ENCODE assay signal across 8 mouse cellular contexts in genomic region chr11:97742591-97742990, GRCm38 (mm10). TPM values are rescaled to one million over a fixed set of nuclear protein-coding genes. Genes with fewer than 3 reads are reported as not detected.
DNase-seq lines count a peak whose midpoint lies in the region; ATAC-seq and TF ChIP-seq lines count a peak whose summit lies in the region.

No protein-coding gene starts in this region.

- H3K27me3 ChIP-seq in lung, embryonic 15.5 days = no peaks in the 10 kb centered on the region
- H3K27me3 ChIP-seq in embryonic facial prominence, embryonic 13.5 days = no peaks in the 10 kb centered on the region
- no peaks in the 10 kb centered on the region for H3K27me3 ChIP-seq in intestine, embryonic 15.5 days (replicated peaks)
- peaks cover 3% of the 10 kb centered on the region; the same call in 1 of the 2 replicates for H3K27me3 ChIP-seq in neural tube, embryonic 14.5 days (ENCODE audit: control insufficient read depth, insufficient read depth, low read length)
- H3K27me3 ChIP-seq in thymus, adult 2 months (ENCODE audit: control insufficient read depth, insufficient read depth, low read length) = no peaks in the 10 kb centered on the region

- H3K27ac ChIP-seq in lung, embryonic 15.5 days = no peak overlapping the region
- no peak overlapping the region for H3K27ac ChIP-seq in embryonic facial prominence, embryonic 13.5 days
- no peak overlapping the region for H3K27ac ChIP-seq in intestine, embryonic 15.5 days
- no peak overlapping the region for H3K27ac ChIP-seq in neural tube, embryonic 14.5 days (ENCODE audit: low read depth, low read length)
- H3K27ac ChIP-seq in thymus, adult 2 months (ENCODE audit: control insufficient read depth, insufficient read depth, low read length) = no peak overlapping the region

- 79% methylated on average over 9 of the region's 9 CpGs for WGBS in lung, embryonic 15.5 days
- WGBS in embryonic facial prominence, embryonic 13.5 days = 75% methylated on average over 9 of the region's 9 CpGs
- 89% methylated on average over 9 of the region's 9 CpGs for WGBS in intestine, embryonic 15.5 days
- 91% methylated on average over 9 of the region's 9 CpGs for WGBS in neural tube, embryonic 14.5 days
- WGBS in thymus, adult 2 months = 70% methylated on average over 9 of the region's 9 CpGs

- peak overlapping the region; percentile 72 for H3K4me2 ChIP-seq in lung, embryonic 15.5 days
- peak overlapping the region; percentile 82 for H3K4me2 ChIP-seq in embryonic facial prominence, embryonic 13.5 days
- H3K4me2 ChIP-seq in intestine, embryonic 15.5 days (replicated peaks) = peak overlapping the region; percentile 80
- peak overlapping the region; percentile 92; the same call in 1 of the 2 replicates for H3K4me2 ChIP-seq in neural tube, embryonic 14.5 days (ENCODE audit: low read depth, low read length)

- no peak overlapping the region for H3K9ac ChIP-seq in lung, embryonic 15.5 days
- H3K9ac ChIP-seq in embryonic facial prominence, embryonic 13.5 days = peak overlapping the region; percentile 90
- H3K9ac ChIP-seq in intestine, embryonic 15.5 days = peak overlapping the region; percentile 84
- peak overlapping the region; percentile 80; the same call in 1 of the 2 replicates for H3K9ac ChIP-seq in neural tube, embryonic 14.5 days (replicated peaks; ENCODE audit: low read depth, low read length)

- ATAC-seq in lung, embryonic 15.5 days (ENCODE audit: borderline replicate concordance, extremely low read depth, low FRiP score, low TSS enrichment) = no peak
- ATAC-seq in embryonic facial prominence, embryonic 13.5 days (ENCODE audit: insufficient number of reproducible peaks, insufficient read depth, low FRiP score, low TSS enrichment, low read depth) = no peak
- ATAC-seq in intestine, embryonic 15.5 days = no peak
- no peak for ATAC-seq in neural tube, embryonic 14.5 days (ENCODE audit: low read depth)

- no peak for TF ChIP-seq CTCF in thymus, adult 2 months (IDR thresholded peaks at IDR 0.05; ENCODE audit: borderline replicate concordance, control insufficient read depth, extremely low read depth, insufficient read depth, low read length, poor library complexity)

- DNase-seq in lung, postnatal 10 days = no peak
- DNase-seq in cerebellum, postnatal 10 days = no peak
- DNase-seq in right cerebral cortex, postnatal 25 days = no peak
- DNase-seq in thymus, adult 2 months = no peak

- no peaks in the 10 kb centered on the region for H3K9me3 ChIP-seq in lung, embryonic 15.5 days
- no peaks in the 10 kb centered on the region for H3K9me3 ChIP-seq in embryonic facial prominence, embryonic 13.5 days
- no peaks in the 10 kb centered on the region for H3K9me3 ChIP-seq in intestine, embryonic 15.5 days
- H3K9me3 ChIP-seq in neural tube, embryonic 14.5 days (ENCODE audit: control insufficient read depth, low read length) = no peaks in the 10 kb centered on the region

- no peak for TF ChIP-seq POLR2A in thymus, adult 2 months (IDR thresholded peaks at IDR 0.05; ENCODE audit: control insufficient read depth, extremely low read depth, insufficient read depth, low read length, poor library complexity)

- H3K36me3 ChIP-seq in lung, embryonic 15.5 days = peaks cover 12% of the 10 kb centered on the region
- peaks cover 17% of the 10 kb centered on the region for H3K36me3 ChIP-seq in embryonic facial prominence, embryonic 13.5 days
- H3K36me3 ChIP-seq in intestine, embryonic 15.5 days = peaks cover 10% of the 10 kb centered on the region
- H3K36me3 ChIP-seq in neural tube, embryonic 14.5 days (ENCODE audit: control insufficient read depth, insufficient read depth, low read length) = peaks cover 13% of the 10 kb centered on the region; the same call in 1 of the 2 replicates
- H3K36me3 ChIP-seq in thymus, adult 2 months (ENCODE audit: control insufficient read depth, insufficient read depth, low read length) = peaks cover 1% of the 10 kb centered on the region; the same call in 1 of the 2 replicates

- peaks cover 29% of the 10 kb centered on the region for H3K4me1 ChIP-seq in lung, embryonic 15.5 days
- peaks cover 37% of the 10 kb centered on the region for H3K4me1 ChIP-seq in embryonic facial prominence, embryonic 13.5 days
- H3K4me1 ChIP-seq in intestine, embryonic 15.5 days (replicated peaks) = peaks cover 14% of the 10 kb centered on the region
- H3K4me1 ChIP-seq in neural tube, embryonic 14.5 days (ENCODE audit: control insufficient read depth, insufficient read depth, low read length) = peaks cover 17% of the 10 kb centered on the region
- H3K4me1 ChIP-seq in thymus, adult 2 months (replicated peaks; ENCODE audit: control insufficient read depth, insufficient read depth, low read length) = peaks cover 20% of the 10 kb centered on the region

- H3K4me3 ChIP-seq in lung, embryonic 15.5 days = peak overlapping the region; percentile 84
- H3K4me3 ChIP-seq in embryonic facial prominence, embryonic 13.5 days = peak overlapping the region; percentile 76
- H3K4me3 ChIP-seq in intestine, embryonic 15.5 days (replicated peaks) = no peak overlapping the region
- H3K4me3 ChIP-seq in neural tube, embryonic 14.5 days (ENCODE audit: low read depth, low read length) = peak overlapping the region; percentile 59; the same call in 1 of the 2 replicates
- H3K4me3 ChIP-seq in thymus, adult 2 months (ENCODE audit: control insufficient read depth, insufficient read depth, low read length) = no peak overlapping the region

RNA-seq across cellular contexts. Expression of gene Pip4k2b, which starts 1.9 kb away (rescaled TPM):
- polyA plus RNA-seq in lung, embryonic 15.5 days (2015; fragmentation: Nextera tagmentation; extraction: Ambion mirVana) = 1.6 and 1.8 TPM in 2 replicates
- 2.3 and 3.1 TPM in 2 replicates for polyA plus RNA-seq in embryonic facial prominence, embryonic 13.5 days (2015; fragmentation: Nextera tagmentation; extraction: Ambion mirVana)
- polyA plus RNA-seq in intestine, embryonic 15.5 days (2015; fragmentation: Nextera tagmentation; extraction: Ambion mirVana) = 1.0 and 1.2 TPM in 2 replicates
- 4.1 and 6.2 TPM in 2 replicates for polyA plus RNA-seq in neural tube, embryonic 14.5 days (2014; fragmentation: Nextera tagmentation; extraction: Ambion mirVana)
- polyA plus RNA-seq in thymus, adult 2 months (2012; rRNA removed) = 28.2 and 34.8 TPM in 2 replicates

RNA-seq across cellular contexts. Expression of gene Cwc25, which starts 23.8 kb away (rescaled TPM):
- polyA plus RNA-seq in lung, embryonic 15.5 days (2015; fragmentation: Nextera tagmentation; extraction: Ambion mirVana) = 15.6 and 18.5 TPM in 2 replicates
- polyA plus RNA-seq in embryonic facial prominence, embryonic 13.5 days (2015; fragmentation: Nextera tagmentation; extraction: Ambion mirVana) = 22.5 and 23.3 TPM in 2 replicates
- polyA plus RNA-seq in intestine, embryonic 15.5 days (2015; fragmentation: Nextera tagmentation; extraction: Ambion mirVana) = 13.3 and 13.4 TPM in 2 replicates
- 13.8 and 13.9 TPM in 2 replicates for polyA plus RNA-seq in neural tube, embryonic 14.5 days (2014; fragmentation: Nextera tagmentation; extraction: Ambion mirVana)
- 14.9 and 16.6 TPM in 2 replicates for polyA plus RNA-seq in thymus, adult 2 months (2012; rRNA removed)

RNA-seq across cellular contexts. Expression of gene 1700001P01Rik, which starts 33.1 kb away (rescaled TPM):
- 0.85 TPM in 1 of 2 replicates, not detected in the other for polyA plus RNA-seq in lung, embryonic 15.5 days (2015; fragmentation: Nextera tagmentation; extraction: Ambion mirVana)
- polyA plus RNA-seq in embryonic facial prominence, embryonic 13.5 days (2015; fragmentation: Nextera tagmentation; extraction: Ambion mirVana) = 0.62 and 0.84 TPM in 2 replicates
- 0.24 TPM in 1 of 2 replicates, not detected in the other for polyA plus RNA-seq in intestine, embryonic 15.5 days (2015; fragmentation: Nextera tagmentation; extraction: Ambion mirVana)
- polyA plus RNA-seq in neural tube, embryonic 14.5 days (2014; fragmentation: Nextera tagmentation; extraction: Ambion mirVana) = 0.36 TPM in 1 of 2 replicates, not detected in the other
- polyA plus RNA-seq in thymus, adult 2 months (2012; rRNA removed) = 0.38 and 0.50 TPM in 2 replicates

RNA-seq across cellular contexts. Expression of gene Psmb3, which starts 39.4 kb away (rescaled TPM):
- 465 and 505 TPM in 2 replicates for polyA plus RNA-seq in lung, embryonic 15.5 days (2015; fragmentation: Nextera tagmentation; extraction: Ambion mirVana)
- polyA plus RNA-seq in embryonic facial prominence, embryonic 13.5 days (2015; fragmentation: Nextera tagmentation; extraction: Ambion mirVana) = 443 and 487 TPM in 2 replicates
- 426 and 480 TPM in 2 replicates for polyA plus RNA-seq in intestine, embryonic 15.5 days (2015; fragmentation: Nextera tagmentation; extraction: Ambion mirVana)
- polyA plus RNA-seq in neural tube, embryonic 14.5 days (2014; fragmentation: Nextera tagmentation; extraction: Ambion mirVana) = 441 and 465 TPM in 2 replicates
- 421 and 477 TPM in 2 replicates for polyA plus RNA-seq in thymus, adult 2 months (2012; rRNA removed)

RNA-seq across cellular contexts. Expression of gene Rpl23, which starts 39.6 kb away (rescaled TPM):
- polyA plus RNA-seq in lung, embryonic 15.5 days (2015; fragmentation: Nextera tagmentation; extraction: Ambion mirVana) = 457 and 490 TPM in 2 replicates
- 596 and 632 TPM in 2 replicates for polyA plus RNA-seq in embryonic facial prominence, embryonic 13.5 days (2015; fragmentation: Nextera tagmentation; extraction: Ambion mirVana)
- 530 and 606 TPM in 2 replicates for polyA plus RNA-seq in intestine, embryonic 15.5 days (2015; fragmentation: Nextera tagmentation; extraction: Ambion mirVana)
- polyA plus RNA-seq in neural tube, embryonic 14.5 days (2014; fragmentation: Nextera tagmentation; extraction: Ambion mirVana) = 347 and 366 TPM in 2 replicates
- 140 and 154 TPM in 2 replicates for polyA plus RNA-seq in thymus, adult 2 months (2012; rRNA removed)

Comparison
In these comparisons a context has a peak if more than half of its experiments do, and no peak if none do; other contexts are left out.
1. H3K4me3 ChIP-seq: peak in lung, embryonic 15.5 days (single experiment), embryonic facial prominence, embryonic 13.5 days (single experiment) and neural tube, embryonic 14.5 days (single experiment); none in intestine, embryonic 15.5 days (single experiment) and thymus, adult 2 months (single experiment).
2. Peak in every context shown above with its lines, with median percentiles within 50 percentile points of each other: H3K4me2 ChIP-seq.